Mouse (Mus musculus) kidney, postnatal 14 days (tissue): ENCODE measurements at regions not wholly inside any gene's neighbourhood (a gene's known extent, or its start where the extent isn't known, plus 50 kb on each side); places are given as distances from the start of the nearest gene placed in this dataset.

Experiments used
- DNase-seq: peaks from one replicate; pipeline ENCODE4 v3.0.0; 2022; ENCODE audit warnings: mixed read lengths

GRCm38 (mm10) chr6:15501063-15501462, 219.4 kb upstream of the Mdfic start:
- DNase-seq, result no peak

DNA sequence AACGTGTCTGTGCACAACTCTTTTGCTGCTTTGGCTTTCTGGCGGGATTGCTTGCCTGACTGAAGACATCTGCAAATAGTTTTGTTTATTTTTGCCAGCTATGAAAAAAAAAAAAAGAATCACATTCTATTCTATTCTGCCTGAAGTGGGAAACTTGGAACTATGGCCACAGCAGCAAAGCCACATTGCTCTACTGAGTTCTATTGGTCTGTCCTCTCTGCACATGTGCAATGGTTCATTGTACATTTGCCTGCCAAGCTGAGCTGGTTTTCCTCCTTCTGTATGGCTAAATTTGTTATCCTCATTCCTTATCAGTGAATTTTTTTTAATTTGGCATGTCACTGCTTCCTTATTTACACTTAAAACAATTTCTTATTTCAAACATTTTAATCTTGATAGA, 211.1 kb upstream of the Mdfic start:
- no peak for DNase-seq

DNA sequence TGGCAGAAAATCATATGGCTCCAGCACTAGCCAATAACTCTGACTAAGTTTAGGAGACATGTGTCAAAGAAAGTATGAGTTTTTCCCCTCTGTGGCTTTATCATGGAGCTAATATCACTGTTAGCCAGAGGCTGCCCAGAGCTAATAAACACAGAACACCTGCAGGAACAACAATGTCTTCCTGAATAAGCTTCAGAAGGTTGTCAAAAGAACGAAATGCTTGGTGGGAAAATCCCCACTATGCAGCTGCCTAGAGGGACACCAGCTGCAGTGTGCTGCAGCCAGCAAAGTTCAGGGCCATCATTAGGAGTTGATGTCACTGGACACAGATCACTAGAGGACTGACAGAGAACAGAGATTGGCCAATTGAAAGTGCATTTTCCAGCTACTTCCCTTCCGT, 183.2 kb upstream of the Mdfic start:
- no peak for DNase-seq

GRCm38 (mm10) chr6:15541969-15542368, 178.5 kb upstream of the Mdfic start:
- DNase-seq, result no peak

DNA sequence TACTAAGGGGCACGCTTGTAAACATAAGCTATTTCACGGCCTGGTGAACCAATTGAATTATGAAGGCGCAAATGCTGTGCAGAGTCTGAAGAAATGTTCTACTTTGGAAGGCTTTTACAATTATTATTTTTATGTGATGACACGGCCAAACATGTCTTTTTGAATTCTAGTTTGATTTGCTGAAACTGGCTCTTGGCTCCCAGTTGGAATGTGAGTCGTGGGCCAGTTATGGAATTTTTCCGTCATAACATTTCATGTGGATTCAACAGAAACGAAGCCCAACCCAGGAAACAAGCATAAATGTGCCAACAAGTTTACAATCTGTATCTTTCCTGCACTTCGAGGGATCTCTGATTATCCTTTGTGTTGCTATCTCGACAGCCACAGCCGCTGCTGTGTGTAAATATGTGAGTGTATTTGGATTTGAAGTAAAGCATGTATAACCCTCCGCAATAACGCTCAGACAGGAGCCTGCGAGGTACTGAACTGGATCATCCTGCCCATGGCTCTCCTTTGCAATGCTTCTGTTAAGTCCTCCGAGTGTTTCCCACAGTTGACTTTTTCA, 176.9 kb upstream of the Mdfic start:
- DNase-seq, result peak; percentile 35

DNA sequence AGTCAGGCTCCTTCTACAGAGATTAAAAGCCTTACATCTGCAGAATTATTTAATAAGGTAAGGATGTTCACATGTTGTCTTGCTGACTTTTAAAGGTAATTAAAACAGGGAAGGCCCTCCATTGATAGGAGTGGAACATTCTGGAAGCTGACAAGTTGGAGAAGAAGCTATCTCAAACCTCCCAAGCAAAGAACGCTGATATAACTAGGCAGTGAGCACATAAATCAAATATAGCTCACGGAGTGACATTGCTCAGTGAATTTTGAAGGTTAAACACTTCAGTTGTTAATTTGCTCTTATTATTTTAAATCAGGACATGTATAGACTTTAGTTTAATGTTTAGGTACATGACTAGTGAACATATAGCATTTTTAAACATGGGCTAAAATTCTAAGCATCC, 171.6 kb upstream of the Mdfic start:
- no peak for DNase-seq

- no peak for DNase-seq
These were observed 127.7 kb upstream of the Mdfic start for GRCm38 (mm10) chr6:15592780-15593179.

DNA sequence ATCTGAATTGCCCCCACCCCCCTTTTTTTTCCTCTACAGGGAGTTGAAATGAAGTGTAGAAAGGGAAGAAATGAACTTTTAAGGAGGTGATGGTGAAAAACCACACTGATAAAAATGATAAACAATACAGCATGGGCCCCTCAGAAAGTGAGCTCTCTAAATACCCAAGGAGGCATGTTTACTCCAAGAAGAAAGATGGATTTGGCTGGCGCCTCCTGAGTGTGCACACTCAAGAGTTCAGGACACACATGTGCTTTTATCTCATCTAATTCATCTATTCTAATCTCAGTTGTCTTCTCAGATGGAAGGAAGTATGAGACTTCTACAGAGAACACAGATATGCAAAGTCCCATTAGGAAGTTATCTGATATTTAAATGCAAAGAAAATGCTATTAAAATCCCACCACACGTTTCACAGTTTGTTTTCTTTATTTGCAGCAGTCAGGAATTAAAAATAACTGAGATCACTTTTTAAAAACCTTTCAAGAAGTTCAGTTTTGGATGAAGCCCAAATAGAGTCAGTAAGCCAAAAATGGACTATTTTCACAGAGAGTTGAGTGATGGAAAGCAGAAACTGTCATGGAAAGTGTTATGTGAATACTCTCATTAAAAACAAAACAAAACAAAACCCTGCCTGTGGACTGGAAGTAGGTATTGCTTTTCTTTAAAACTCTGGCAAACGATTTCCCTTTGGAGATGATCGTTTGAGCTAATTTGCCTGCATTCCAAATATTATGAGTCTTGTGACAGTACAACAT, 123.1 kb upstream of the Mdfic start:
- no peak for DNase-seq

DNA sequence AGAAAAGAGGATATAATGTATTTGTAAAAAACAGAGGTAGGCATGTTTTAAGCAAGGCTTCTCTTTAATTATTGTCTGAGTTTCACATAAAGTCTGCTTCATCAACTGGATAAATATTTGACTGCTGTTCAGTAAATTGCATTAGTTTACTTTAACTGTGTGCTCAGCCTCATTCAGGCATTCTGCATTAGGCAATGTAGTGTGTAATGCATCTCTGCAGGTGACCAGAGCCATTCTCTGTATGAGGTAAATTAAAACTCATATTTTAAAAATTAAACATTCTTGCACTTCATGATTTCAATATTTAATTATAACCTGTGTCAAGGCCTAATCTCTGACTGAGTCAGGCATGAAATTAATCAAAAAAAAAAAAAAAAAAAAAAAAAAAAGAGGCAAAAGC, 110.3 kb upstream of the Mdfic start:
- DNase-seq, result no peak

DNA sequence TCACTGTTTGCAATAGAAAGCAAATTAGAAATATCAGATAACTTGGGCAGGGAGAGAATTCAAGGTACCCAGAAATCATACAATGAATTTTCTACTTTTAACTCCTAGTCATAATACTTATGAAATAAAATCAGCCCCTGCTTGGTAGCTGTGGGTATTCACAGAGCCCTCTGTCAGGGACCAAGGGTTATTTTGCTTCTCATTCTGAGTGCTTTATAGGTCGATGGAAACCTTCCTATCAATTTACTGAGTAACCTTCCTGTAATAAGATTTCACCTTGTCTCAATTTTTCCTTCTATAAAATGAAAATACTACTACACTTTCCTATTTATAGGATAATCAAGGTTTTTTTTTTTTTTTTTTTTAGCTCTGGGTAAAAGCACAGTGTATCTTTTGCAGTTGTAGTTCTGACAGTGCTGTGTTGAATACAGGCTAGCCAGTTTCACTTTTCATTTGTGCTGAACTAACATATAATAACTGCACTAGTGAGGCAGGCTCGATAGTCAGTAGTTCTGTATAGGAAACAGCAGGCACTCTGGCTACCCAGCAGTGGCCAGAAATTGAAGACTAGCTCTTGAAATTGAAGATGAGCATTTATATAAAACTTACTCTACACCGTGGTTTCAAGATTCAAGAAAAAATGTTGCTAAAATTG, 94.4 kb upstream of the Mdfic start:
- DNase-seq, result no peak

DNA sequence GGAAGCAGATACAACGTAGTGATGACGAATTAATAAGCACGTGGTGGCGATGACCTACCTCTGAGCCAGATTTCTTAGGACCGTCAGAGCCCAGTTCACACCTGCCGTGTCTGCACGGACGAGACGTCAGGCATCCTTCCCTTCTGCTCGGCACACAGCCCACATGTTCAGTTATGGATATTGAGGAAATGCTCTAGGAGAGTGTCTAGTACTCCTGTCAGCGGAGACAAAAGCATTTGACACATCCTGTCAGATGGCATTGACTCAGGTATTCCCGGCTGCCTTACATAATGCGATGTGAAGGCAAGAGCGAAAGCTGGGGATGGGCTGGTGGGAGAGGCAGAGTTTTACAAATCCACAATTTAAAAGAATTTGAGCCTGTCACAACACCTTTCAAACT, 81.9 kb upstream of the Mdfic start:
- peak; percentile 2 for DNase-seq

DNA sequence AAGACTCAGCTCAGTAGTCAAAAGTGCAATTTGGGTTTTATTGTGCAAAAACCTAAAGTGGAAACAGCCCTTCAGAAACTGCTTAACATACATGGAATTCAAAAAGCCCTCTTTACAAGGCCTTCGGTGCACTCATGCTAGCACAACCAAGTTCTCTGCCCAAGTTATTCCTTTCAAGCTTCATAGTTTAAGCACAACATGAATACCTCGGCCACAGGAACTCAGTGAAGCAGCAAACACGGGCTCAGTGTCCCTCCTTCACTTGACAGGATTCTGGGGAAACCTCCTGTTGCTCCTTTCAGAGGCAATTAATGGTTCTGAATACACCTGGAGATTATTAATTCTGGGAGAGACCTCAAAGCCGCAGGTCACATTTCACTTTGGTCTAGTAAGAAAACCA, 81.1 kb upstream of the Mdfic start:
- peak; percentile 5 for DNase-seq

GRCm38 (mm10) chr6:15639809-15640479, 80.5 kb upstream of the Mdfic start:
- no peak for DNase-seq

- DNase-seq, result no peak
These were observed 76.2 kb upstream of the Mdfic start for GRCm38 (mm10) chr6:15644311-15644710.

- no peak for DNase-seq
These were observed 73.0 kb upstream of the Mdfic start for GRCm38 (mm10) chr6:15647499-15647898.
